ENCODE assay signal across 8 mouse cellular contexts in genomic region chr13:39350668-39351067, GRCm38 (mm10).
DNase-seq lines count a peak whose midpoint lies in the region; TF ChIP-seq lines count a peak whose summit lies in the region.
"Had no signal": no experiment of that assay in that cellular context is flagged by ENCODE, and none has a peak within 500 bp of the region (broad histone marks: within the 10 kb centered on the region; RNA-seq: fewer than 3 reads in every experiment).

No protein-coding gene starts in this region.

- TF ChIP-seq CTCF in brain, embryonic 14.5 days (IDR thresholded peaks at IDR 0.05; ENCODE audit: borderline replicate concordance, extremely low read depth, insufficient read depth, insufficient read length) = peak; percentile 15; the same call in 1 of the 2 replicates

- DNase-seq in brain, embryonic 14.5 days (ENCODE audit: low read depth) = peak; percentile 68
- DNase-seq in cerebellum, adult 11 months = peak; percentile 84
- peak; percentile 4 to 6 for DNase-seq in frontal cortex, postnatal 25 days (ENCODE audit: low spot score in 2 of 2)
- DNase-seq in left cerebral cortex, postnatal 25 days (ENCODE audit: low spot score in 2 of 2) = peak; percentile 32 to 73
- DNase-seq in heart, postnatal 10 days = no peak
- DNase-seq in adrenal gland, adult (ENCODE audit: inconsistent age in 2 of 2, low spot score in 1 of 2) = no peak
- no peak for DNase-seq in gastrocnemius, postnatal 14 days
- DNase-seq: lung, embryonic 14.5 days had no signal

- intact Hi-C loops in left cerebral cortex, postnatal 25 days (cut with DNase I) = no loop called here
- intact Hi-C loops in heart, postnatal 10 days (cut with DNase I) = no loop called here
- intact Hi-C loops in gastrocnemius, postnatal 14 days (cut with DNase I; ENCODE audit: low total_unique reads) = no loop called here

- no peak for TF ChIP-seq POLR2A in brain, embryonic 14.5 days (IDR thresholded peaks at IDR 0.05; ENCODE audit: borderline replicate concordance, extremely low read depth, insufficient read depth, insufficient read length, poor library complexity, severe bottlenecking)

Comparison
In these comparisons a context has a peak if more than half of its experiments do, and no peak if none do; other contexts are left out.
1. DNase-seq: peak in brain, embryonic 14.5 days (single experiment), cerebellum, adult 11 months (single experiment), frontal cortex, postnatal 25 days (2 of 2) and left cerebral cortex, postnatal 25 days (2 of 2); none in heart, postnatal 10 days (0 of 2), adrenal gland, adult (0 of 2) and gastrocnemius, postnatal 14 days (single experiment).